Mouse (Mus musculus) forebrain, embryonic 10.5 days (tissue): ENCODE measurements around the gene Spi1. TPM values are rescaled to one million over a fixed set of nuclear protein-coding genes. Genes with fewer than 3 reads are reported as not detected.

Source experiments
- DNase-seq: peaks from one replicate; pipeline ENCODE4 v3.0.0-alpha.2; 2017; ENCODE audit warnings: low spot score; ENCODE audit errors: extremely low spot score
- H3K27ac ChIP-seq: fragments of 300-500 bp; sonication (generic); 2 replicates; pipeline ENCODE4 v1.5.1; 2016; ENCODE audit warnings: mild to moderate bottlenecking
- H3K27me3 ChIP-seq: fragments of 300-500 bp; sonication (generic); 2 replicates; pipeline ENCODE4 v1.6.1; 2016; ENCODE audit warnings: mild to moderate bottlenecking; ENCODE audit not compliant: poor library complexity, severe bottlenecking
- H3K36me3 ChIP-seq: fragments of 300-500 bp; sonication (generic); replicated peaks from 2 replicates; pipeline ENCODE4 v1.6.1; 2016; ENCODE audit warnings: mild to moderate bottlenecking, moderate library complexity
- H3K4me1 ChIP-seq: fragments of 300-500 bp; sonication (generic); 2 replicates; pipeline ENCODE4 v1.6.1; 2016
- H3K4me3 ChIP-seq: fragments of 300-500 bp; sonication (generic); 2 replicates; pipeline ENCODE4 v1.5.1; 2016; ENCODE audit warnings: mild to moderate bottlenecking, moderate library complexity
- H3K9me3 ChIP-seq: fragments of 300-500 bp; sonication (generic); 2 replicates; pipeline ENCODE4 v1.6.1; 2016; ENCODE audit warnings: mild to moderate bottlenecking, moderate library complexity
- WGBS: fragments of 180-500 bp; shearing (Covaris S2); methylation state at CpG from one replicate; pipeline ENCODE4 v1.1.7; 2016; 5-methylcytosine and 5-hydroxymethylcytosine counted together
- polyA plus RNA-seq: library from polyadenylated mRNA; unstranded; fragments of >200 nt; fragmentation: Nextera tagmentation; extraction: Ambion mirVana; gene quantifications from 2 replicates; pipeline ENCODE4 v1.2.1, GENCODE M21; 2016

Spi1 gene
- polyA plus RNA-seq, 1 experiment from 2014 or later: 2.8 TPM

- WGBS: 62% methylated on average over 9 of the region's 9 CpGs
- no peaks in the 10 kb centered on the region for H3K27me3 ChIP-seq
Measured at GRCm38 (mm10) chr2:91086392-91087237, 4.4 kb downstream of the Spi1 start.

GRCm38 (mm10) chr2:91087453-91087852, 5.3 kb downstream of the Spi1 start:
- WGBS: 89% methylated on average over 9 of the region's 9 CpGs
- DNase-seq: no peak
- Histone ChIP-seq H3K4me1 (peaks cover 20% of the 10 kb centered on the region), H3K27me3 (no peaks in the 10 kb centered on the region), H3K9me3 (no peaks in the 10 kb centered on the region), H3K27ac (no peak overlapping the region), H3K36me3 (no peaks in the 10 kb centered on the region), H3K4me3 (no peak overlapping the region)

More at GRCm38 (mm10) chr2:91086392-91087237, 4.4 kb downstream of the Spi1 start:
- no peak for DNase-seq
- no peak overlapping the region for H3K4me3 ChIP-seq
- no peaks in the 10 kb centered on the region for H3K36me3 ChIP-seq
- peak overlapping the region; percentile 40; the same call in 1 of the 2 replicates for H3K27ac ChIP-seq
- no peaks in the 10 kb centered on the region for H3K9me3 ChIP-seq
- H3K4me1 ChIP-seq: peaks cover 20% of the 10 kb centered on the region

- no peak overlapping the region for H3K4me3 ChIP-seq
- no peaks in the 10 kb centered on the region for H3K9me3 ChIP-seq
- no peak overlapping the region for H3K27ac ChIP-seq
- 83% methylated on average over 9 of the region's 9 CpGs for WGBS
- no peaks in the 10 kb centered on the region for H3K36me3 ChIP-seq
- no peaks in the 10 kb centered on the region for H3K27me3 ChIP-seq
- H3K4me1 ChIP-seq: peaks cover 17% of the 10 kb centered on the region
- DNase-seq: no peak
Measured at GRCm38 (mm10) chr2:91088987-91089386, 6.8 kb downstream of the Spi1 start.

- peaks cover 9% of the 10 kb centered on the region for H3K4me1 ChIP-seq
- no peaks in the 10 kb centered on the region for H3K36me3 ChIP-seq
- 80% methylated on average over 6 of the region's 6 CpGs for WGBS
- no peak for DNase-seq
- H3K9me3 ChIP-seq: no peaks in the 10 kb centered on the region
- no peak overlapping the region for H3K4me3 ChIP-seq
- H3K27ac ChIP-seq: no peak overlapping the region
- H3K27me3 ChIP-seq: no peaks in the 10 kb centered on the region
Measured at GRCm38 (mm10) chr2:91090208-91090607, 8.0 kb downstream of the Spi1 start.

- WGBS: 82% methylated on average over 6 of the region's 6 CpGs
- H3K9me3 ChIP-seq: no peaks in the 10 kb centered on the region
- H3K4me3 ChIP-seq: no peak overlapping the region
- H3K27ac ChIP-seq: no peak overlapping the region
- H3K36me3 ChIP-seq: no peaks in the 10 kb centered on the region
- DNase-seq: no peak
- no peaks in the 10 kb centered on the region for H3K27me3 ChIP-seq
- peaks cover 9% of the 10 kb centered on the region for H3K4me1 ChIP-seq
Measured at GRCm38 (mm10) chr2:91090827-91091226, 8.6 kb downstream of the Spi1 start.

- H3K4me1 ChIP-seq: peaks cover 11% of the 10 kb centered on the region; the same call in 1 of the 2 replicates
- 73% methylated on average over 14 of the region's 14 CpGs for WGBS
- H3K27me3 ChIP-seq: no peaks in the 10 kb centered on the region
- DNase-seq: no peak
- H3K36me3 ChIP-seq: no peaks in the 10 kb centered on the region
- peak overlapping the region; percentile 11; the same call in 1 of the 2 replicates for H3K27ac ChIP-seq
- H3K9me3 ChIP-seq: no peaks in the 10 kb centered on the region
- no peak overlapping the region for H3K4me3 ChIP-seq
Measured at GRCm38 (mm10) chr2:91096524-91096923, 14.3 kb downstream of the Spi1 start.

GRCm38 (mm10) chr2:91097015-91097414, 14.8 kb downstream of the Spi1 start:
- H3K9me3 ChIP-seq: no peaks in the 10 kb centered on the region
- H3K4me3 ChIP-seq: no peak overlapping the region
- no peaks in the 10 kb centered on the region for H3K36me3 ChIP-seq
- peaks cover 11% of the 10 kb centered on the region; the same call in 1 of the 2 replicates for H3K4me1 ChIP-seq
- peak overlapping the region; percentile 11; the same call in 1 of the 2 replicates for H3K27ac ChIP-seq
- H3K27me3 ChIP-seq: no peaks in the 10 kb centered on the region
- WGBS: 85% methylated on average over 10 of the region's 10 CpGs
- no peak for DNase-seq

- no peak for DNase-seq
- Histone ChIP-seq H3K27ac (0 out of 2 replicates have a peak overlapping the region, but pooled peaks have one; percentile 5), H3K4me3 (no peak overlapping the region), H3K9me3 (no peaks in the 10 kb centered on the region), H3K27me3 (no peaks in the 10 kb centered on the region), H3K4me1 (peaks cover 11% of the 10 kb centered on the region; the same call in 1 of the 2 replicates), H3K36me3 (no peaks in the 10 kb centered on the region)
- WGBS: 91% methylated on average over 2 of the region's 2 CpGs
Measured at GRCm38 (mm10) chr2:91098156-91098555, 16.0 kb downstream of the Spi1 start.

- H3K4me3 ChIP-seq: no peak overlapping the region
- DNase-seq: peak; percentile 89
- H3K27me3 ChIP-seq: no peaks in the 10 kb centered on the region
- no peaks in the 10 kb centered on the region for H3K36me3 ChIP-seq
- peaks cover 11% of the 10 kb centered on the region; the same call in 1 of the 2 replicates for H3K4me1 ChIP-seq
- 18% methylated on average over 7 of the region's 7 CpGs for WGBS
- H3K27ac ChIP-seq: no peak overlapping the region
- no peaks in the 10 kb centered on the region for H3K9me3 ChIP-seq
Measured at GRCm38 (mm10) chr2:91101124-91101740, 19.0 kb downstream of the Spi1 start.

- DNase-seq: no peak
- Histone ChIP-seq H3K27me3 (no peaks in the 10 kb centered on the region), H3K9me3 (no peaks in the 10 kb centered on the region), H3K4me3 (no peak overlapping the region), H3K36me3 (no peaks in the 10 kb centered on the region), H3K4me1 (no peaks in the 10 kb centered on the region), H3K27ac (no peak overlapping the region)
- WGBS: 87% methylated on average over 3 of the region's 3 CpGs
Measured at GRCm38 (mm10) chr2:91108156-91108555, 26.0 kb downstream of the Spi1 start.

- H3K4me1 ChIP-seq: no peaks in the 10 kb centered on the region; the same call in 1 of the 2 replicates
- 87% methylated on average over 5 of the region's 5 CpGs for WGBS
- H3K27me3 ChIP-seq: peaks cover 2% of the 10 kb centered on the region; the same call in 1 of the 2 replicates
- no peaks in the 10 kb centered on the region for H3K9me3 ChIP-seq
- DNase-seq: no peak
- H3K27ac ChIP-seq: no peak overlapping the region
- no peaks in the 10 kb centered on the region for H3K36me3 ChIP-seq
- H3K4me3 ChIP-seq: no peak overlapping the region
Measured at GRCm38 (mm10) chr2:91109241-91109640, 27.1 kb downstream of the Spi1 start.

GRCm38 (mm10) chr2:91109807-91110385, 27.7 kb downstream of the Spi1 start:
- Histone ChIP-seq H3K4me3 (no peak overlapping the region), H3K27ac (no peak overlapping the region), H3K4me1 (peaks cover 2% of the 10 kb centered on the region), H3K9me3 (no peaks in the 10 kb centered on the region), H3K36me3 (no peaks in the 10 kb centered on the region), H3K27me3 (peaks cover 8% of the 10 kb centered on the region; the same call in 1 of the 2 replicates)
- 91% methylated on average over 5 of the region's 5 CpGs for WGBS
- no peak for DNase-seq
